Comparison of ENCODE assay signal across 13 mouse cellular contexts in genomic region chr4:134769081-134769811, GRCm38 (mm10). TPM values are rescaled to one million over a fixed set of nuclear protein-coding genes. Genes with fewer than 3 reads are reported as not detected.
DNase-seq lines count a peak whose midpoint lies in the region; ATAC-seq and TF ChIP-seq lines count a peak whose summit lies in the region.
"Had no signal": no experiment of that assay in that cellular context is flagged by ENCODE, and none has a peak within 500 bp of the region (broad histone marks: within the 10 kb centered on the region; RNA-seq: fewer than 3 reads in every experiment).

No protein-coding gene starts in this region.

- H3K9ac ChIP-seq in kidney, embryonic 14.5 days (ENCODE audit: low read depth, low read length): no peak overlapping the region
- H3K9ac ChIP-seq in forebrain, embryonic 16.5 days (replicated peaks; ENCODE audit: low read depth, low read length): no peak overlapping the region
- H3K9ac ChIP-seq: limb, embryonic 15.5 days; neural tube, embryonic 13.5 days had no signal

- TF ChIP-seq POLR2A in kidney, adult 2 months (IDR thresholded peaks at IDR 0.05; ENCODE audit: low read depth, low read length): no peak

- H3K27me3 ChIP-seq in kidney, adult 2 months (replicated peaks; ENCODE audit: control insufficient read depth, insufficient read depth, low read length): no peaks in the 10 kb centered on the region
- H3K27me3 ChIP-seq in kidney, embryonic 14.5 days (ENCODE audit: control insufficient read depth, insufficient read depth, low read length): 0 out of 2 replicates have a peak, but pooled peaks cover 4% of the 10 kb centered on the region
- H3K27me3 ChIP-seq in forebrain, embryonic 16.5 days (replicated peaks; ENCODE audit: control insufficient read depth, insufficient read depth, low read length): peaks cover 19% of the 10 kb centered on the region; the same call in 1 of the 2 replicates

- peaks cover 17% of the 10 kb centered on the region for H3K4me1 ChIP-seq in kidney, adult 2 months (ENCODE audit: control insufficient read depth, insufficient read depth, low read length)
- H3K4me1 ChIP-seq in kidney, embryonic 14.5 days (ENCODE audit: control insufficient read depth, insufficient read depth, low read length): peaks cover 30% of the 10 kb centered on the region; the same call in 1 of the 2 replicates
- H3K4me1 ChIP-seq in forebrain, embryonic 16.5 days (replicated peaks; ENCODE audit: control insufficient read depth, insufficient read depth, low read length): peaks cover 17% of the 10 kb centered on the region

- no peak overlapping the region for H3K4me2 ChIP-seq in kidney, embryonic 14.5 days (replicated peaks; ENCODE audit: low read depth, low read length)
- H3K4me2 ChIP-seq in forebrain, embryonic 16.5 days (ENCODE audit: low read length): no peak overlapping the region

- H3K36me3 ChIP-seq in kidney, adult 2 months (ENCODE audit: control insufficient read depth, insufficient read depth, low read length): no peaks in the 10 kb centered on the region
- no peaks in the 10 kb centered on the region for H3K36me3 ChIP-seq in kidney, embryonic 14.5 days (ENCODE audit: control insufficient read depth, insufficient read depth, low read length)
- no peaks in the 10 kb centered on the region for H3K36me3 ChIP-seq in forebrain, embryonic 16.5 days (ENCODE audit: control insufficient read depth, insufficient read depth)
- H3K36me3 ChIP-seq: embryonic facial prominence, embryonic 10.5 days; limb, embryonic 15.5 days; neural tube, embryonic 13.5 days had no signal

- no peak overlapping the region for H3K4me3 ChIP-seq in kidney, adult 2 months (ENCODE audit: insufficient read depth, low read depth, low read length)
- no peak overlapping the region for H3K4me3 ChIP-seq in kidney, embryonic 14.5 days (ENCODE audit: low read length)
- no peak overlapping the region for H3K4me3 ChIP-seq in forebrain, embryonic 16.5 days (replicated peaks; ENCODE audit: low read length)
- H3K4me3 ChIP-seq: neural tube, embryonic 13.5 days had no signal

- 0 out of 2 replicates have a peak, but pooled peaks have one; percentile 4 for TF ChIP-seq CTCF in kidney, adult 2 months (conservative IDR thresholded peaks at IDR 0.05; ENCODE audit: insufficient read depth, insufficient read length, low read depth, low read length)

- 57% methylated on average over 7 of the region's 7 CpGs for WGBS in kidney, adult 2 months
- WGBS in kidney, embryonic 14.5 days: 52% methylated on average over 7 of the region's 7 CpGs
- WGBS in forebrain, embryonic 16.5 days: 64% methylated on average over 7 of the region's 7 CpGs

- H3K9me3 ChIP-seq in kidney, embryonic 14.5 days (ENCODE audit: control insufficient read depth, low read length): no peaks in the 10 kb centered on the region
- H3K9me3 ChIP-seq in forebrain, embryonic 16.5 days (ENCODE audit: control insufficient read depth, low read length): no peaks in the 10 kb centered on the region
- H3K9me3 ChIP-seq: embryonic facial prominence, embryonic 10.5 days; limb, embryonic 15.5 days; neural tube, embryonic 13.5 days had no signal

- peak; percentile 31 to 69 for DNase-seq in adrenal gland, adult (ENCODE audit: inconsistent age in 2 of 2, low spot score in 1 of 2)
- DNase-seq in adrenal gland, postnatal 25 days: no peak
- DNase-seq in kidney, adult 2 months: peak; percentile 69
- DNase-seq in MN1 (ENCODE audit: low spot score): peak; percentile 59
- peak; percentile 73 to 77 for DNase-seq in cerebellum, postnatal 10 days
- no peak for DNase-seq in spleen, postnatal 14 days (ENCODE audit: low spot score in 2 of 2)
- DNase-seq: lung, postnatal 36 days had no signal

- H3K27ac ChIP-seq in kidney, adult 2 months (ENCODE audit: insufficient read depth, low read depth, low read length): no peak overlapping the region
- H3K27ac ChIP-seq in kidney, embryonic 14.5 days (ENCODE audit: low read depth, low read length): no peak overlapping the region
- no peak overlapping the region for H3K27ac ChIP-seq in forebrain, embryonic 16.5 days (ENCODE audit: low read length)
- H3K27ac ChIP-seq: embryonic facial prominence, embryonic 10.5 days; limb, embryonic 15.5 days; neural tube, embryonic 13.5 days had no signal

- ATAC-seq in kidney, embryonic 14.5 days (ENCODE audit: low FRiP score, low TSS enrichment): no peak
- ATAC-seq in forebrain, embryonic 16.5 days: no peak
- ATAC-seq: midbrain, embryonic 16.5 days had no signal

RNA-seq across cellular contexts. Expression of gene Ldlrap1, which starts 1.4 kb away (rescaled TPM):
- 42.4 and 43.3 TPM in 2 replicates for total RNA-seq in adrenal gland, postnatal 25 days (2021)
- 21.8 and 22.0 TPM in 2 replicates for polyA plus RNA-seq in kidney, adult 2 months (2012; rRNA removed)
- polyA plus RNA-seq in kidney, embryonic 14.5 days (2014; fragmentation: Nextera tagmentation; extraction: Ambion mirVana): 10.7 and 19.9 TPM in 2 replicates
- 2.9 and 3.3 TPM in 2 replicates for polyA plus RNA-seq in forebrain, embryonic 16.5 days (2015; fragmentation: Nextera tagmentation; extraction: Ambion mirVana)

Comparison
In these comparisons a context has a peak if more than half of its experiments do, and no peak if none do; other contexts are left out.
1. DNase-seq: peak in adrenal gland, adult (2 of 2), kidney, adult 2 months (single experiment), MN1 (single experiment) and cerebellum, postnatal 10 days (2 of 2); none in adrenal gland, postnatal 25 days (single experiment) and spleen, postnatal 14 days (0 of 2).